Comparison of ENCODE assay signal across 8 mouse cellular contexts in genomic region chr16:23987341-23988156, GRCm38 (mm10). TPM values are rescaled to one million over a fixed set of nuclear protein-coding genes. Genes with fewer than 3 reads are reported as not detected.
DNase-seq lines count a peak whose midpoint lies in the region; ATAC-seq and TF ChIP-seq lines count a peak whose summit lies in the region.
"Had no signal": no experiment of that assay in that cellular context is flagged by ENCODE, and none has a peak within 500 bp of the region (broad histone marks: within the 10 kb centered on the region; RNA-seq: fewer than 3 reads in every experiment).

No protein-coding gene starts in this region.

- dilution Hi-C loops in CH12.LX (cut with MboI; ENCODE audit: extremely low pct_ligation_motif_present, extremely low pct_unique_long_range_greater_than_20kb, low sequenced_read_pairs) = no loop called here

- TF ChIP-seq RAD21 in CH12.LX (IDR thresholded peaks at IDR 0.05; ENCODE audit: low read depth, low read length) = no peak

- no peaks in the 10 kb centered on the region for H3K9me3 ChIP-seq in CH12.LX (replicated peaks; ENCODE audit: low read length)
- H3K9me3 ChIP-seq in embryonic facial prominence, embryonic 12.5 days = no peaks in the 10 kb centered on the region
- no peaks in the 10 kb centered on the region for H3K9me3 ChIP-seq in hindbrain, embryonic 10.5 days
- no peaks in the 10 kb centered on the region for H3K9me3 ChIP-seq in limb, embryonic 15.5 days

- DNase-seq in CH12.LX (ENCODE audit: extremely low read depth) (no peak), ZHBTc4 (ENCODE audit: low read depth, low spot score) (peak; percentile 55)
- DNase-seq in hindbrain, embryonic 10.5 days (ENCODE audit: low spot score) = peak; percentile 71
- peak; percentile 74 for DNase-seq in neural tube, embryonic 10.5 days (ENCODE audit: extremely low spot score, low spot score)
- DNase-seq in thymus, postnatal 14 days = peak; percentile 69

- no peak for TF ChIP-seq POLR2A in CH12.LX (IDR thresholded peaks at IDR 0.05; ENCODE audit: low read depth, low read length)

- H3K9ac ChIP-seq in CH12.LX (ENCODE audit: insufficient read depth, low read depth) = peak overlapping the region; percentile 77
- H3K9ac ChIP-seq in embryonic facial prominence, embryonic 12.5 days = peak overlapping the region; percentile 74
- H3K9ac ChIP-seq in limb, embryonic 15.5 days = peak overlapping the region; percentile 82

- H3K4me1 ChIP-seq in CH12.LX (ENCODE audit: control insufficient read depth in 1 of 2, insufficient read depth in 2 of 2) = peaks cover 6 to 37% of the 10 kb centered on the region in 2 experiments
- H3K4me1 ChIP-seq in embryonic facial prominence, embryonic 12.5 days = peaks cover 33% of the 10 kb centered on the region
- H3K4me1 ChIP-seq in hindbrain, embryonic 10.5 days (replicated peaks) = peaks cover 51% of the 10 kb centered on the region
- H3K4me1 ChIP-seq in limb, embryonic 15.5 days = peaks cover 44% of the 10 kb centered on the region

- no peak for TF ChIP-seq EP300 in CH12.LX (IDR thresholded peaks at IDR 0.05; ENCODE audit: low read length)

- TF ChIP-seq CTCF in CH12.LX (conservative IDR thresholded peaks at IDR 0.05 in 1 of 2, IDR thresholded peaks at IDR 0.05 in 1 of 2; ENCODE audit: low read depth in 2 of 2, low read length in 2 of 2) = no peak

- no peaks in the 10 kb centered on the region for H3K79me2 ChIP-seq in CH12.LX (replicated peaks; ENCODE audit: control insufficient read depth, extremely low read depth, insufficient read depth, poor library complexity, severe bottlenecking)

- H3K4me2 ChIP-seq in CH12.LX (ENCODE audit: insufficient read depth, low read depth, poor library complexity, severe bottlenecking) = peak overlapping the region; percentile 100
- H3K4me2 ChIP-seq in embryonic facial prominence, embryonic 12.5 days (replicated peaks) = peak overlapping the region; percentile 90
- peak overlapping the region; percentile 77 for H3K4me2 ChIP-seq in limb, embryonic 15.5 days

- under 1% methylated on average over 59 of the region's 64 CpGs for WGBS in embryonic facial prominence, embryonic 12.5 days
- under 1% methylated on average over 64 of the region's 64 CpGs for WGBS in hindbrain, embryonic 10.5 days
- under 1% methylated on average over 63 of the region's 64 CpGs for WGBS in limb, embryonic 15.5 days

- peak overlapping the region; percentile 45 to 63 (median 55) for H3K4me3 ChIP-seq in CH12.LX (replicated peaks in 1 of 3; ENCODE audit: low read depth in 2 of 3, low read length in 2 of 3, poor library complexity in 1 of 3)
- peak overlapping the region; percentile 72 for H3K4me3 ChIP-seq in embryonic facial prominence, embryonic 12.5 days
- peak overlapping the region; percentile 78 for H3K4me3 ChIP-seq in hindbrain, embryonic 10.5 days
- H3K4me3 ChIP-seq in limb, embryonic 15.5 days = peak overlapping the region; percentile 78

- no peaks in the 10 kb centered on the region for H3K36me3 ChIP-seq in CH12.LX (replicated peaks in 1 of 2; ENCODE audit: control insufficient read depth in 1 of 2, insufficient read depth in 1 of 2, low read length in 1 of 2)
- no peaks in the 10 kb centered on the region for H3K36me3 ChIP-seq in embryonic facial prominence, embryonic 12.5 days
- no peaks in the 10 kb centered on the region for H3K36me3 ChIP-seq in hindbrain, embryonic 10.5 days
- no peaks in the 10 kb centered on the region for H3K36me3 ChIP-seq in limb, embryonic 15.5 days

- in situ Hi-C loops in CH12.LX (cut with MboI; ENCODE audit: low pct_ligation_motif_present, low pct_unique_long_range_greater_than_20kb, low sequenced_read_pairs) = loop anchor here (10.0 to 25.0 kb wide), 3 partner anchors 650 to 875 kb away; no protein-coding TSS in a partner anchor

- H3K27ac ChIP-seq in CH12.LX (ENCODE audit: insufficient read depth, low read depth) = no peak overlapping the region
- peak overlapping the region; percentile 95 for H3K27ac ChIP-seq in embryonic facial prominence, embryonic 12.5 days
- peak overlapping the region; percentile 99 for H3K27ac ChIP-seq in hindbrain, embryonic 10.5 days
- H3K27ac ChIP-seq in limb, embryonic 15.5 days = peak overlapping the region; percentile 100

- H3K27me3 ChIP-seq in CH12.LX (replicated peaks) = peaks cover 67% of the 10 kb centered on the region
- H3K27me3 ChIP-seq in embryonic facial prominence, embryonic 12.5 days = 0 out of 2 replicates have a peak, but pooled peaks cover 7% of the 10 kb centered on the region
- peaks cover 52% of the 10 kb centered on the region for H3K27me3 ChIP-seq in hindbrain, embryonic 10.5 days (ENCODE audit: insufficient read depth, poor library complexity, severe bottlenecking)
- no peaks in the 10 kb centered on the region for H3K27me3 ChIP-seq in limb, embryonic 15.5 days

- no peak for ATAC-seq in embryonic facial prominence, embryonic 12.5 days (ENCODE audit: insufficient number of reproducible peaks, insufficient read depth, low FRiP score, low TSS enrichment)
- no peak for ATAC-seq in limb, embryonic 15.5 days (ENCODE audit: insufficient number of reproducible peaks, low FRiP score, low TSS enrichment, low read depth)

TF ChIP-seq in CH12.LX, 34 proteins besides CTCF, POLR2A, EP300 and RAD21:
- peak; percentile 54; the same call in 1 of the 2 replicates for TF ChIP-seq ZNF384 (IDR thresholded peaks at IDR 0.05; ENCODE audit: low read depth, low read length)
- TF ChIP-seq MXI1 (IDR thresholded peaks at IDR 0.05; ENCODE audit: low read depth, low read length) = no peak
- TF ChIP-seq RCOR1 (conservative IDR thresholded peaks at IDR 0.05; ENCODE audit: low read depth, low read length) = no peak
- peak; percentile 87; the same call in 1 of the 2 replicates for TF ChIP-seq UBTF (IDR thresholded peaks at IDR 0.05; ENCODE audit: low read depth, low read length)

RNA-seq across cellular contexts. Expression of gene Gm37419, which starts 0.7 kb away (rescaled TPM):
- total RNA-seq in CH12.LX (2012; rRNA removed) = not detected in 2 replicates
- total RNA-seq in CH12.LX (2014; rRNA removed) = not detected in 2 replicates
- polyA plus RNA-seq in CH12.LX (2012; ENCODE audit: insufficient read length, low read depth) = not detected in 2 replicates
- polyA plus RNA-seq in embryonic facial prominence, embryonic 12.5 days (2016; fragmentation: Nextera tagmentation; extraction: Ambion mirVana) = not detected in 2 replicates
- not detected in 2 replicates for polyA plus RNA-seq in hindbrain, embryonic 10.5 days (2016; fragmentation: Nextera tagmentation; extraction: Ambion mirVana)
- not detected in 2 replicates for polyA plus RNA-seq in limb, embryonic 15.5 days (2015; fragmentation: Nextera tagmentation; extraction: Ambion mirVana)
- total RNA-seq: hematopoietic stem cell, adult 5-6 weeks had no signal

RNA-seq across cellular contexts. Expression of gene Bcl6, which starts 1.1 kb away (rescaled TPM):
- total RNA-seq in CH12.LX (2012; rRNA removed) (0.17 and 0.25 TPM in 2 replicates), CH12.LX (2014; rRNA removed) (0.20 and 0.27 TPM in 2 replicates)
- 0.60 and 0.72 TPM in 2 replicates for polyA plus RNA-seq in CH12.LX (2012; ENCODE audit: insufficient read length, low read depth)
- 0.51 and 0.65 TPM in 2 replicates for polyA plus RNA-seq in embryonic facial prominence, embryonic 12.5 days (2016; fragmentation: Nextera tagmentation; extraction: Ambion mirVana)
- polyA plus RNA-seq in hindbrain, embryonic 10.5 days (2016; fragmentation: Nextera tagmentation; extraction: Ambion mirVana) = 0.16 and 0.19 TPM in 2 replicates
- polyA plus RNA-seq in limb, embryonic 15.5 days (2015; fragmentation: Nextera tagmentation; extraction: Ambion mirVana) = 3.6 and 4.2 TPM in 2 replicates

RNA-seq across cellular contexts. Expression of gene Rtp2, which starts 55.4 kb away (rescaled TPM):
- not detected in 2 replicates for total RNA-seq in CH12.LX (2012; rRNA removed)
- total RNA-seq in CH12.LX (2014; rRNA removed) = not detected in 2 replicates
- polyA plus RNA-seq in CH12.LX (2012; ENCODE audit: insufficient read length, low read depth) = not detected in 2 replicates
- polyA plus RNA-seq in embryonic facial prominence, embryonic 12.5 days (2016; fragmentation: Nextera tagmentation; extraction: Ambion mirVana) = 0.22 and 0.52 TPM in 2 replicates
- not detected in 2 replicates for polyA plus RNA-seq in hindbrain, embryonic 10.5 days (2016; fragmentation: Nextera tagmentation; extraction: Ambion mirVana)
- polyA plus RNA-seq in limb, embryonic 15.5 days (2015; fragmentation: Nextera tagmentation; extraction: Ambion mirVana) = not detected in 2 replicates
- total RNA-seq: hematopoietic stem cell, adult 5-6 weeks had no signal
